Mouse (Mus musculus) erythroblast, embryonic 14.5 days (primary cell): ENCODE results near the gene Sox1. TPM values are rescaled to one million over a fixed set of nuclear protein-coding genes. Genes with fewer than 3 reads are reported as not detected.

Source experiments
- H3K27me3 ChIP-seq: 2 replicates; pipeline ENCODE4 v1.6.1; 2012; ENCODE audit warnings: inconsistent platforms; ENCODE audit not compliant: control insufficient read depth
- H3K36me3 ChIP-seq: 2 replicates; pipeline ENCODE4 v1.6.1; 2012; ENCODE audit warnings: mild to moderate bottlenecking, inconsistent platforms; ENCODE audit not compliant: control insufficient read depth
- H3K4me1 ChIP-seq: 2 replicates; pipeline ENCODE4 v1.6.1; 2012; ENCODE audit warnings: inconsistent platforms; ENCODE audit not compliant: control insufficient read depth
- H3K4me3 ChIP-seq: replicated peaks from 2 replicates; pipeline ENCODE3; 2012; ENCODE audit warnings: moderate library complexity, mild to moderate bottlenecking, inconsistent platforms
- H3K9me3 ChIP-seq: 2 replicates; pipeline ENCODE4 v1.6.1; 2012; ENCODE audit warnings: low read length, inconsistent platforms, mixed read lengths; ENCODE audit not compliant: control insufficient read depth
- GATA1 ChIP-seq: IDR thresholded peaks from 2 replicates; pipeline ENCODE4 v1.6.1; 2012; ENCODE audit warnings: low read length, inconsistent platforms, mixed read lengths
- TAL1 ChIP-seq: IDR thresholded peaks from 3 replicates; pipeline ENCODE4 v1.6.1; 2012; ENCODE audit warnings: low read length, inconsistent platforms, mixed read lengths
- polyA plus RNA-seq: library from polyadenylated mRNA; stranded (reverse); fragments of >175 nt; gene quantifications from 2 replicates; pipeline ENCODE4 v1.2.3, GENCODE M21; 2012

Sox1 gene
- polyA plus RNA-seq, 1 experiment: 0.01 TPM

DNA sequence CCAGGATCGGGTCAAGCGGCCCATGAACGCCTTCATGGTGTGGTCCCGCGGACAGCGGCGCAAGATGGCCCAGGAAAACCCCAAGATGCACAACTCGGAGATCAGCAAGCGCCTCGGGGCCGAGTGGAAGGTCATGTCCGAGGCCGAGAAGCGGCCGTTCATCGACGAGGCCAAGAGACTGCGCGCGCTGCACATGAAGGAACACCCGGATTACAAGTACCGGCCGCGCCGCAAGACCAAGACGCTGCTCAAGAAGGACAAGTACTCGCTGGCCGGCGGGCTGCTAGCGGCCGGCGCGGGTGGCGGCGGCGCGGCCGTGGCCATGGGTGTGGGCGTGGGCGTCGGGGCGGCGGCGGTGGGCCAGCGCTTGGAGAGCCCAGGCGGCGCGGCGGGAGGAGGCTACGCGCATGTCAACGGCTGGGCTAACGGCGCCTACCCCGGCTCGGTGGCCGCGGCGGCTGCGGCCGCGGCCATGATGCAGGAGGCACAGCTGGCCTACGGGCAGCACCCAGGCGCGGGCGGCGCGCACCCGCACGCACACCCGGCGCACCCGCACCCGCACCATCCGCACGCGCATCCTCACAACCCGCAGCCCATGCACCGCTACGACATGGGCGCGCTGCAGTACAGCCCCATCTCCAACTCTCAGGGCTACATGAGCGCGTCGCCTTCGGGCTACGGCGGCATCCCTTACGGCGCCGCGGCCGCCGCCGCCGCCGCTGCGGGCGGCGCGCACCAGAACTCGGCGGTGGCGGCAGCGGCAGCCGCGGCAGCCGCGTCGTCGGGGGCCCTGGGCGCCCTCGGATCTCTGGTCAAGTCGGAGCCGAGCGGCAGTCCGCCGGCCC, 1.6 kb downstream of the Sox1 start:
- H3K4me1 ChIP-seq: no peaks in the 10 kb centered on the region
- H3K9me3 ChIP-seq: no peaks in the 10 kb centered on the region
- peaks cover 100% of the 10 kb centered on the region for H3K27me3 ChIP-seq
- no peak overlapping the region for H3K4me3 ChIP-seq
- no peak for TF ChIP-seq GATA1
- TF ChIP-seq TAL1: no peak
- no peaks in the 10 kb centered on the region for H3K36me3 ChIP-seq

DNA sequence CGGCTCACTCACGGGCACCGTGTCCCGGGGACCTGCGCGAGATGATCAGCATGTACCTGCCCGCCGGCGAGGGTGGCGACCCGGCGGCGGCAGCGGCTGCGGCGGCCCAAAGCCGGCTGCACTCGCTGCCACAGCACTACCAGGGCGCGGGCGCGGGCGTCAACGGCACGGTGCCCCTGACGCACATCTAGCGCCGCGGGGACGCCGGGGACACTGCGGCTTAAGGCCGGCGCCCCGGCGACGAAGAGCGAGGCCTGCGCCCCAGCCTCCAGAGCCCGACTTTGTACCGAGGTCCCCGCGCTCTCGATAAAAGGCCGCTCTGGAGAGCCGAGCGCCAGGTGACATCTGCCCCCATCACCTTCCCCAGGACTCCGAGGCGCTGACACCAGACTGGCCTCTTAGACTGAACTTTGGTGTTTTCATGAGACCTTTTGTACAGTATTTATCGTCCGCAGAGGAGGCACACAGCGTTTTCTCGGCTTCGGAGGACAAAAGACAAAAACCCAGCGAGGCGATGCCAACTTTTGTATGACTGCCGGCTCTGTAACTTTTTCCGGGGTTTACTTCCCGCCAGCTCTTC, 2.3 kb downstream of the Sox1 start:
- TF ChIP-seq TAL1 (no peak), GATA1 (no peak)
- Histone ChIP-seq H3K4me1 (no peaks in the 10 kb centered on the region), H3K9me3 (no peaks in the 10 kb centered on the region), H3K27me3 (peaks cover 100% of the 10 kb centered on the region), H3K4me3 (no peak overlapping the region), H3K36me3 (no peaks in the 10 kb centered on the region)

DNA sequence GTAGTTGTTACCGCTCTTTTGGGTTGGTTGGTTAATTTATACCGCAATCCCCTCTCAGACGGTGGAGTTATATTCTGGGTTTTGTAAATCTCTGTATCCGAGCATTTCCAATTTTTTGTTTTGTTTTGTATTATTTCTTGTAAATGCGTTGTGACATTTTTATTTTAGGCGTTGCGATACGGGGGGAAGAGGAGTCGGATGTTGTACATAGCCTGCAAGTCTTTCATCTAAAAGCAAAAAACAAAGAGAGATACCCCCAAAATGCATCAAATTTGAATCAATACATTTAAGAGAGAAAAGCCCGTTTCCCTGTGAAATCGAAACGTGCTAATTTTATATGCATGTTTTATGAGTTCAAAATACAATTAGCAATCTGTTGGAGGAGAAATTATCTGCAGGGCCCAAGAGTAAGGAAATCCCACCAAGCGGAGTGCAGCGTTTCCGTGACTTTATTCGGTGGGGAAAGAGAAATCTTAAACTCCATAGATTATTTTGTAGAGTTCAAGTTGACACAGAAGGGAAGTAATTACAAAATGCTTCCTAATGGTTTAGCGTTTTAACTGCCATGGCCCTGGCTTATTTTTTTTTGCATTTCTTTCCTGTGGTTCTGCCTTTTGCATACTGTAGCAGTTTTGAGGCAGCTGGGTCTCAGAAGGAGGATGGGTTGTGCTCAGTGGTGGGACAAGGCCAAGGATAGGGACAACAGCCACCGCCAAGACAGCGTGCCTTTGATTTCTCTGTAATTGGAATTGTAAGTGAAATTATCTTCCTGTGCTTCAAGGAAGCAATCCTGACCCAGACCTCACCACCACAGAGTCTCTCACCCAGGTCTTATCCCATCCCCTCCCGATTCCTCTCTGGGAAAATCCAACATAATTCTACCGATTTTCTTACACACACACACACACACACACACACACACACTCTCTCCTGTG, 3.2 kb downstream of the Sox1 start:
- Histone ChIP-seq H3K4me1 (no peaks in the 10 kb centered on the region), H3K4me3 (no peak overlapping the region), H3K36me3 (no peaks in the 10 kb centered on the region), H3K27me3 (peaks cover 100% of the 10 kb centered on the region), H3K9me3 (no peaks in the 10 kb centered on the region)
- TF ChIP-seq GATA1: no peak
- no peak for TF ChIP-seq TAL1

DNA sequence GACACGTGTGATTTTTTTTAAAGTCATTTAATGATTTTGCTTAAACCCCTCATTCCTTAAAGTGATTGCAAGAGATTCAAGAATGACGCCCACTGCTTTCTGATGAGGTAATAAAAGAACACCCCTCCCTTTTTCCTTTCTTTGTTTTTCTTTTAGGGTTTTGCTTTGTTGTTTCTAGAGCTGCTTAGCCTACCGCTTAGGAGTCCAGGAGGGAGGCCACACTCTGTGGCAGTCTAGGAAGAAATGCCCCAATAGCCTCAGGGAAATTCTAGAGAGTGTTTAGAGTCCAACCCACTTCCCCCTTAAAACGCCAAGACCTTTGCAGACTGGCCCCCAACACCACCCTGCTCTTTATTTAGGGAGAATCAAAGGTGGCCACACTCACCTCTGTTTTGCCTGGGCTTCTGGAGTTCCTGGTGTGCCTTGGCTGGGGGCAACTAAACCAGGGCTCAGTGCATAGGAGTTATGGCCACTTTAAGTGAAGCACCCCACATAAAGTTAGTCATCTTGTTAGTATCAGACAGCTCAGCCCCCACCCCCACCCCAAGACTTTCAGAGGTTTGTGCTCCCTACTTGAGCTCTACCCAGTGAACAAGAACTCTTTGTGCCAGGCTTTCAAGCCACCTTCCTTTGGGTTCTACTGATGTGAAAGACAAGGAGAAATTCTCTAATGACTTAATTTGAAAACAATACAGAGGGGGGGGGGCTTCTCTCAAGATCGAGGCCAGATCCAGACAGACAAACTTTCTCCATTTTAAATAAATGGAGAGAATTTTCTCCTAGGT, 4.5 kb downstream of the Sox1 start:
- H3K4me1 ChIP-seq: no peaks in the 10 kb centered on the region

DNA sequence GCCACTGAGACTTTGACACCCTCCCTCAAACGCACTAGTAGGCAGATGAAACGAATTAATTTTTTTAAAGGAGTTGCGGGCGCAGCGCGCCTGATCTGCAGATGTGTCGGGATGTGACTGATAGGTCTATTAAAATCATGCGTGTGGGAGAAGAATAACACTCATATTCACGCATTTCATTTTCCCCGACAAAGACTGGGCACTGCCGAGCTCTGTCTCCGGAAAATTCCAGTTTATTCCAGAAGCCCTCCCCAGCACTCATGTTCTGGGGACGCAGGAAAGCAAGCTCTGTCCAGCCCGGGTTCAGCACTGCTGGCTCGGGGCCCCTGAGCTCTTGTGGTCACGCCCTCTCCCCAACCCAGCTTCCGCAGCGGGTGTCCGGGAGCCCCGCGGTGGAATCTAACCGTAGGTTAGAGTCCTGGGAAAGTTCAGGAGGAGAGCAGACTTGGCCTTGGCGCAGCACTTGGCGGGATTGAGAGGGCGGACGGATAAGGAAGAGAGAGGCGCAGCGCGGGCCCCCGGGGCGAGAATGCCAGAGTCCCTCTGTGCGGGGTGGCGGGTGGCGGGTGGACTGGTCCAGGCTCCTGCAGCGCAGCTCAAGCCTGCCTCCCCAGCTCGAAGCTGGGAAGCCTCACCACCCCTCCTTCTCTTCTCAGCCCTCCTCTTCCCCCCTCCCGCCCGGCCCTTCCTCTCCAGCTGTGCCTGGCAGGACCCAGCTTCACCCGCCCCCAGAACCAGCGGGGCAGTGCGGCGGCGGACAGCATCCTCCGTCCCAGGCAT, 5.7 kb downstream of the Sox1 start:
- Histone ChIP-seq H3K27me3 (peaks cover 90% of the 10 kb centered on the region), H3K4me3 (no peak overlapping the region), H3K36me3 (no peaks in the 10 kb centered on the region), H3K4me1 (no peaks in the 10 kb centered on the region), H3K9me3 (no peaks in the 10 kb centered on the region)
- TF ChIP-seq TAL1: no peak
- no peak for TF ChIP-seq GATA1

More for the DNA sequence above, 4.5 kb downstream of the Sox1 start:
- Histone ChIP-seq H3K36me3 (no peaks in the 10 kb centered on the region), H3K4me3 (no peak overlapping the region), H3K27me3 (peaks cover 97% of the 10 kb centered on the region), H3K9me3 (no peaks in the 10 kb centered on the region)
- TF ChIP-seq TAL1 (no peak), GATA1 (no peak)

DNA sequence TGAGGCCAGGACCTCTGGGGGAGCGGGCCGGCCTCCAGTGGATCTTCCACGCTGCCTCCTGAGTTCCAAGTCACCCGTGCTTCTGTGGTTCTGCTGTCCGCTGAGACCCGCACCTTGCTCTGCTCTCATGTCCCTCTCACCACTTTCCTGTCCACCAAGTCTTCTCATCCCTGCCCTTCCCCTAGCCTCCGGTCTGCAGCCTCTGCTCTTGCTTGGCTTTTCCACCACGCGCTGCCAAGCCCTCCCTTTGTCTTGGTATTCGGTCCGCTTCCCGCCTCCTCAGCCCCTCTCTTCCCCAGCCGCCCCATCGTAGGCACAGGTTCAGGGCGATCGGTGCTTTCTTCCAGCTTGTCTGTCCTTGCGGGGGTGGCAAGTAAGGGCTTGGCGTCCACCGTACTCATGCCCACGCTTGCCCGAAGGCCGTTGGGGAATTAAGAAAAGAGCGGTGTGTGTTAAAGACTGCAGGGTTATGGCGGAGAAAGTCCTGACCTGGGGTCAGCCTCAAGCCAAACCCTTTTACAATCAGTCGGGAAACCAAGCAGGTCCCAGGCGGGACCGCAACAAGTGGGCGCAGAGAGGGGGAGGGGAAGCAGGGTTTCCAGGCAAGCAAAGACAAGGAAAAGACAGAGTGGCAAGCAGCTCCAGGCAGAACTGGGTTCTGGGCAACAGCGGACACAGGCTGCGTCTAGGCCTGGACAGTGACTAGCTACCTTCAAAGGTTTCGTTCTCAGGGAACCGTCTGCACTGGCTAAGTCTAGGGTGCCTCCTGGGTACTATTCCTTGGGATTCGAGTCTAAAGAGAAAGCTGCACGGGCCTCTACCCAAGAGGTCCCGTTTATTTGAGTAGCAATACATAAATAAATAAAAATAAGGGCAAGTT, 6.5 kb downstream of the Sox1 start:
- no peaks in the 10 kb centered on the region for H3K4me1 ChIP-seq
- no peak for TF ChIP-seq GATA1
- TF ChIP-seq TAL1: no peak
- H3K27me3 ChIP-seq: peaks cover 90% of the 10 kb centered on the region
- no peaks in the 10 kb centered on the region for H3K9me3 ChIP-seq
- no peak overlapping the region for H3K4me3 ChIP-seq
- H3K36me3 ChIP-seq: no peaks in the 10 kb centered on the region

DNA sequence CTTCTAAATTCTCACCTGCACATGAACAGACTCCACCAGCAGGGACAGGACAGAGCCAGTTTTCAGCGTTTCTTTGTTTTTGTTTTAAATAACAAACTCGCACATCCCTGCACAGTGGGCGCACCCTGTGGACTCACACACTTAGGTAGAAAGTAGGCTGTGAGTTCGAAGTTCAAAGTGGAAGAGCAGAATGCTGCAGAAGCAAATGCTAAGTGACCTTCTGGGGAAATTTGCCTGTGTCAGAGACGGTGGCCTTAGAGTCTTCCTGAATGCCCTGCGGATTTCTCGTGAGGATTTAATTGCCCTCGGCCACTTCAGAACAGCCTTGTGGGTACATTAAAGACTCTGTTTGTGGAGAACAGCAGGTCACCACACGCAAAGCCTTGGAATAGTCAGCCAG, 7.6 kb downstream of the Sox1 start:
- TF ChIP-seq TAL1 (no peak), GATA1 (no peak)
- no peaks in the 10 kb centered on the region for H3K36me3 ChIP-seq
- no peaks in the 10 kb centered on the region for H3K4me1 ChIP-seq
- no peak overlapping the region for H3K4me3 ChIP-seq
- H3K9me3 ChIP-seq: no peaks in the 10 kb centered on the region
- peaks cover 84% of the 10 kb centered on the region for H3K27me3 ChIP-seq
